Mouse (Mus musculus): ENCODE results near the gene Hemk1. TPM values are rescaled to one million over a fixed set of nuclear protein-coding genes. Genes with fewer than 3 reads are reported as not detected.

Hemk1 gene
- polyA plus RNA-seq, 1 experiment from 2014 or later, result 11.8 TPM

GRCm38 (mm10) chr9:107296041-107296440 lies 42.1 kb downstream of the Hemk1 start:
- peak overlapping the region; percentile 77 for H3K4me2 ChIP-seq (ENCODE audit: low read depth, low read length)
- peaks cover 3% of the 10 kb centered on the region; the same call in 1 of the 2 replicates for H3K36me3 ChIP-seq (ENCODE audit: control insufficient read depth, insufficient read depth, low read length)
- H3K4me1 ChIP-seq (ENCODE audit: control insufficient read depth, insufficient read depth, low read length), result peaks cover 22% of the 10 kb centered on the region; the same call in 1 of the 2 replicates
- H3K4me3 ChIP-seq (replicated peaks; ENCODE audit: low read length), result peak overlapping the region; percentile 64
- H3K9ac ChIP-seq (ENCODE audit: low read length), result peak overlapping the region; percentile 64
- under 1% methylated on average over 14 of the region's 14 CpGs for WGBS
- ATAC-seq (ENCODE audit: insufficient read depth, low FRiP score), result peak; percentile 9; the same call in 1 of the 2 replicates
- H3K9me3 ChIP-seq (replicated peaks; ENCODE audit: control insufficient read depth, low read length), result no peaks in the 10 kb centered on the region
- peak overlapping the region; percentile 86 for H3K27ac ChIP-seq (ENCODE audit: low read length)
- H3K27me3 ChIP-seq (ENCODE audit: control insufficient read depth, insufficient read depth, low read length), result no peaks in the 10 kb centered on the region

DNA sequence AAGGTAGTCTGAATTCAATTTTAAA lies 42.3 kb downstream of the Hemk1 start, which contains the start of gene Cish:
TSS of gene Cish (plus strand) at position 11 of the 25 bp plus-strand sequence.
- Histone ChIP-seq H3K4me2 (ENCODE audit: low read depth, low read length) (peak within 1 kb of the TSS; percentile 77), H3K27ac (ENCODE audit: low read length) (peak within 1 kb of the TSS; percentile 86), H3K9ac (ENCODE audit: low read length) (peak within 1 kb of the TSS; percentile 85), H3K36me3 (ENCODE audit: control insufficient read depth, insufficient read depth, low read length) (peaks cover 1% of the 10 kb centered on the region; the same call in 1 of the 2 replicates), H3K4me3 (replicated peaks; ENCODE audit: low read length) (peak within 1 kb of the TSS; percentile 64), H3K4me1 (ENCODE audit: control insufficient read depth, insufficient read depth, low read length) (peaks cover 22% of the 10 kb centered on the region; the same call in 1 of the 2 replicates), H3K9me3 (replicated peaks; ENCODE audit: control insufficient read depth, low read length) (no peaks in the 10 kb centered on the region), H3K27me3 (ENCODE audit: control insufficient read depth, insufficient read depth, low read length) (no peaks in the 10 kb centered on the region)
- ATAC-seq (ENCODE audit: insufficient read depth, low FRiP score), result no peak

GRCm38 (mm10) chr9:107295616-107296015 lies 42.5 kb downstream of the Hemk1 start:
- ATAC-seq (ENCODE audit: insufficient read depth, low FRiP score), result no peak
- Histone ChIP-seq H3K9ac (ENCODE audit: low read length) (peak overlapping the region; percentile 64), H3K4me2 (ENCODE audit: low read depth, low read length) (peak overlapping the region; percentile 77), H3K36me3 (ENCODE audit: control insufficient read depth, insufficient read depth, low read length) (no peaks in the 10 kb centered on the region), H3K9me3 (replicated peaks; ENCODE audit: control insufficient read depth, low read length) (no peaks in the 10 kb centered on the region), H3K27me3 (ENCODE audit: control insufficient read depth, insufficient read depth, low read length) (no peaks in the 10 kb centered on the region), H3K4me1 (ENCODE audit: control insufficient read depth, insufficient read depth, low read length) (peaks cover 22% of the 10 kb centered on the region; the same call in 1 of the 2 replicates), H3K27ac (ENCODE audit: low read length) (peak overlapping the region; percentile 86; the same call in 1 of the 2 replicates), H3K4me3 (replicated peaks; ENCODE audit: low read length) (peak overlapping the region; percentile 64)
- 50% methylated on average over 4 of the region's 4 CpGs for WGBS

GRCm38 (mm10) chr9:107294249-107294648 lies 43.9 kb downstream of the Hemk1 start:
- Histone ChIP-seq H3K4me2 (ENCODE audit: low read depth, low read length) (no peak overlapping the region), H3K4me1 (ENCODE audit: control insufficient read depth, insufficient read depth, low read length) (peaks cover 21% of the 10 kb centered on the region; the same call in 1 of the 2 replicates), H3K36me3 (ENCODE audit: control insufficient read depth, insufficient read depth, low read length) (no peaks in the 10 kb centered on the region), H3K27me3 (ENCODE audit: control insufficient read depth, insufficient read depth, low read length) (no peaks in the 10 kb centered on the region), H3K27ac (ENCODE audit: low read length) (no peak overlapping the region), H3K9ac (ENCODE audit: low read length) (no peak overlapping the region), H3K9me3 (replicated peaks; ENCODE audit: control insufficient read depth, low read length) (no peaks in the 10 kb centered on the region), H3K4me3 (replicated peaks; ENCODE audit: low read length) (no peak overlapping the region)
- 1% methylated on average over 6 of the region's 6 CpGs for WGBS
- ATAC-seq (ENCODE audit: insufficient read depth, low FRiP score), result no peak

DNA sequence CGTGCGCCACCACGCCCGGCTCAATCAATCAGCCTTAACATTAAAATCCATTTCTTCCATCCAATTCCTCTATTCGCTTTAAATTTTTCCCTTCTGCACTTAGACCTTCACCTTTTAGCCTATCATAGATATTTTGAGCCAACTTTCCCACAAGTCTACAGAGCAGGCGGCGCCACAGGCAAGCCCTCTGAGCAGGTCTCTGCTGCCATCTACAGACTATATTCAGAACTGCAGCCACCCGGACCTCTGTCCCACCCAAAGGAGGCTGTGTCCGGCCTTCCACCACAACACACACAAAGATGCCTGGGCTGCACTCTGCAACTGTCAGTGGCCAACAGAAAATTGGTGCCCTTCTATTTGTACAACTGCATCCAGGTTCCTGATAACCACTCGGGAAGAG lies 47.3 kb downstream of the Hemk1 start:
- Histone ChIP-seq H3K4me1 (ENCODE audit: control insufficient read depth, insufficient read depth, low read length) (peaks cover 8% of the 10 kb centered on the region; the same call in 1 of the 2 replicates), H3K4me2 (ENCODE audit: low read depth, low read length) (no peak overlapping the region), H3K9me3 (replicated peaks; ENCODE audit: control insufficient read depth, low read length) (no peaks in the 10 kb centered on the region), H3K27ac (ENCODE audit: low read length) (no peak overlapping the region), H3K36me3 (ENCODE audit: control insufficient read depth, insufficient read depth, low read length) (no peaks in the 10 kb centered on the region), H3K27me3 (ENCODE audit: control insufficient read depth, insufficient read depth, low read length) (no peaks in the 10 kb centered on the region), H3K9ac (ENCODE audit: low read length) (no peak overlapping the region), H3K4me3 (replicated peaks; ENCODE audit: low read length) (no peak overlapping the region)
- no peak for ATAC-seq (ENCODE audit: insufficient read depth, low FRiP score)
- 23% methylated on average over 10 of the region's 10 CpGs for WGBS

DNA sequence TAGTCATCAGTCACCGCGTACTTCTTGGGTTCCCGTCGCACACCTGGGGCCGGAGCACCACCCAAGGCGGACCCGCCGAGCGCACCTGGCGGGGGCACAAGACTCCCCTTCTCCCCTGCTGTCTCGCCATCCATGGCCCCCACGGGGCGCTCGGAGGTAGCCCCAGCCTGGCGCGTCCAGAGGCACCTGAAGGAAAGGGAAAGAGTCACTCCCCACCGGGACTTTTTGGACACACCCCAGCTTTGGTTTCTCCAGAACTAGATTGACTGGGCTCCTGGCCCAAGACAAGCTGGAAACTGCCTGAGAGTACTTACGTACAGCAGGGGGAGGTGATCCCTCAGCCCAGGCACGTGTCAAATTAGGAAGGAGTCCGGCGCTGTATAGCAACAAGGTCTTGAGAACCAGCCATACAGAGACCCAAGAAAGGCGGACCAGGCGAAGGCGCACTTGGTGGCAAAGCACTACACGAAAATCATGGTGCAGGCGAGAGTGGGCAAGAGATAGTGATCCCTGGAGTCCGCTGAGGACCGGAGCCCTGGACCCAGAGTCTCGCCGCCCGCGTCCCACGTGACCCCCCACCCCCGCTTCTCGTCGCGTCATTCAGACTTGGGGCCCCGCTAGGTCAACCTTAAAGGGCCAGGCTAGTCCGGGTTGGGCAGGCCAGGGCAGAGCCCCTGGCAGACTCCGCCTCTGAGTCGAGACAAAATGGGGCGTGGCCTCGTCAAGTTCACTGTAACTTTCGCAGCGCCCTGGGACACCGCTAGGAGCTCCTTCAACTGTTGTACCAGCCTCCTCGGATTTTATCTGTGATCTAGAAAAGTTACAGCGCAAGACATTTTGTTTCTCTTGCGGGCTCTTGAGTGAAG lies 48.7 kb downstream of the Hemk1 start, which contains the start of gene Mapkapk3:
TSS of gene Mapkapk3 (minus strand) at position 667 of the 866 bp plus-strand sequence.
- Histone ChIP-seq H3K4me2 (ENCODE audit: low read depth, low read length) (peak within 1 kb of the TSS; percentile 59), H3K27me3 (ENCODE audit: control insufficient read depth, insufficient read depth, low read length) (no peaks in the 10 kb centered on the region), H3K4me3 (replicated peaks; ENCODE audit: low read length) (peak within 1 kb of the TSS; percentile 47), H3K27ac (ENCODE audit: low read length) (peak within 1 kb of the TSS; percentile 96), H3K9ac (ENCODE audit: low read length) (peak within 1 kb of the TSS; percentile 76), H3K4me1 (ENCODE audit: control insufficient read depth, insufficient read depth, low read length) (peaks cover 6% of the 10 kb centered on the region; the same call in 1 of the 2 replicates), H3K9me3 (replicated peaks; ENCODE audit: control insufficient read depth, low read length) (no peaks in the 10 kb centered on the region), H3K36me3 (ENCODE audit: control insufficient read depth, insufficient read depth, low read length) (no peaks in the 10 kb centered on the region)
- peak; percentile 89 for ATAC-seq (ENCODE audit: insufficient read depth, low FRiP score)
- WGBS, result 1% methylated on average over 49 of the region's 49 CpGs

DNA sequence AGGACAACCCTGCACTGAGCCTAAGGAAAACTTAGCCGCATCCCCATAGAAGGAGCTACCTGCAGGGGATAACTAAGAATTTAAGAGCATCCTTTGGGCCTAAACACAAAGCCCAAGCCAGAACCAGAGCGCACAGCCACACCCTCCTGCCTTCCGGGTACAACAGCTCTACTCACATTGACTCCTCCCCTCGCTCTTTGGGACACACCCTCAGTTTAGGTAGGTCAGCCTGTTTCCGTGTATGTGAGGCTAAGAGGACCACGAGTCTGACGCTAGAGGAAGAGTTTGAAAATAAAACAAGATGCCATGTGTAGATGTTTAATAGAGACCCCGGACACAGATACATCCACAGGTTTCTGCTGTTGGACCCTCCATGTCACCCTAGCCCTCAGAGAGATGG lies 49.4 kb downstream of the Hemk1 start:
- no peaks in the 10 kb centered on the region for H3K27me3 ChIP-seq (ENCODE audit: control insufficient read depth, insufficient read depth, low read length)
- no peaks in the 10 kb centered on the region for H3K36me3 ChIP-seq (ENCODE audit: control insufficient read depth, insufficient read depth, low read length)
- 22% methylated on average over 8 of the region's 8 CpGs for WGBS
- no peaks in the 10 kb centered on the region for H3K9me3 ChIP-seq (replicated peaks; ENCODE audit: control insufficient read depth, low read length)
- peaks cover 6% of the 10 kb centered on the region; the same call in 1 of the 2 replicates for H3K4me1 ChIP-seq (ENCODE audit: control insufficient read depth, insufficient read depth, low read length)
- peak overlapping the region; percentile 47 for H3K4me3 ChIP-seq (replicated peaks; ENCODE audit: low read length)
- H3K9ac ChIP-seq (ENCODE audit: low read length), result peak overlapping the region; percentile 76
- peak overlapping the region; percentile 96 for H3K27ac ChIP-seq (ENCODE audit: low read length)
- peak; percentile 73 for ATAC-seq (ENCODE audit: insufficient read depth, low FRiP score)
- H3K4me2 ChIP-seq (ENCODE audit: low read depth, low read length), result peak overlapping the region; percentile 59

DNA sequence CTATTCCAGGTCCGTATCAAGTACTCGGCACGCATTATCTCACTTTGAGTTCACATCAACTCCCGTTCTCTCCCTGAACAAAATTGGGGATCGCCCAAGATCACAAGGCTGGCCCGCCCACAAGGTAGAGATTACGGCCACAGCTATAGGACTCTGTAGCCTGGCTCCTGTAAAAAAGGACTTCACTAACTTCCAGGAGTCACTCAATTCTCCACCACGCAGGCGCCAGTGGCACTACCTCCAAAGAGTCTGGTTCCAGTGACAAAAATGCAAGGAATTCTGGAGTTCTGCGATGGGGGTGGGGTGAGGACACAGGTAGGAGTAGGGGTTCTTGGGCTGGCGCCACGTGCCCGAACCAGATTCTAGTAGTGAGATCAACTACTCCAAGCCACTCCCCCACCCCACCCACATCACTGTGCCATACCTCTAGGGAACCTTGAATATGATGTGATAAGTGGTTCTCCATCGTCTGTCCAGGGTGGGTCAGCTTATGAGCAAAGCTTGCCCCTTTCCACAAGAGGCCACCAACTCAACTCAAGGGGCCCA lies 50.0 kb downstream of the Hemk1 start:
- H3K27ac ChIP-seq (ENCODE audit: low read length), result peak overlapping the region; percentile 96
- 83% methylated on average over 14 of the region's 14 CpGs for WGBS
- peak overlapping the region; percentile 59 for H3K4me2 ChIP-seq (ENCODE audit: low read depth, low read length)
- H3K4me3 ChIP-seq (replicated peaks; ENCODE audit: low read length), result peak overlapping the region; percentile 47
- no peaks in the 10 kb centered on the region for H3K27me3 ChIP-seq (ENCODE audit: control insufficient read depth, insufficient read depth, low read length)
- H3K9me3 ChIP-seq (replicated peaks; ENCODE audit: control insufficient read depth, low read length), result no peaks in the 10 kb centered on the region
- ATAC-seq (ENCODE audit: insufficient read depth, low FRiP score), result no peak
- H3K9ac ChIP-seq (ENCODE audit: low read length), result no peak overlapping the region
- peaks cover 6% of the 10 kb centered on the region; the same call in 1 of the 2 replicates for H3K4me1 ChIP-seq (ENCODE audit: control insufficient read depth, insufficient read depth, low read length)
- no peaks in the 10 kb centered on the region for H3K36me3 ChIP-seq (ENCODE audit: control insufficient read depth, insufficient read depth, low read length)

DNA sequence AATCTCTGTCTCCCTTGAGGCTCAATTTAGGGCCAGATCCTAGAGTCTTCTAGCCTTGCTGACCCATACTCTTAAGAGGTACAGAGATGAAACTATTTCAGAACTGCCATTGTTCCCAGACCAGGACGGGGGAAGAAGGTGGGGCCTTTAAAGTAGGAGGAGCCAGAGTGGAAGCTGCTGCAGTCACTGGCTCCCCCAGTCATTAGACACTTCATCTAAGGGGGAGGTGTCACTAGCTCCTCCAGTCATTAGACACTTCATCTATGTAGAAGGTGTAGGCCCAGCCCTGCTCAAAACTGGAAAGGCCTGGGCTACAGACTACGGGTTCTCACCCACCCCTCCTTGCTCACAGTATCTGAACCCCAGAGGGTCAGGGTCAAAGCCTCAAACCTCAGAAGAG lies 50.9 kb downstream of the Hemk1 start:
- Histone ChIP-seq H3K9me3 (replicated peaks; ENCODE audit: control insufficient read depth, low read length) (no peaks in the 10 kb centered on the region), H3K4me1 (ENCODE audit: control insufficient read depth, insufficient read depth, low read length) (peaks cover 6% of the 10 kb centered on the region; the same call in 1 of the 2 replicates), H3K36me3 (ENCODE audit: control insufficient read depth, insufficient read depth, low read length) (no peaks in the 10 kb centered on the region), H3K4me3 (replicated peaks; ENCODE audit: low read length) (no peak overlapping the region), H3K9ac (ENCODE audit: low read length) (0 out of 2 replicates have a peak overlapping the region, but pooled peaks have one; percentile 21), H3K4me2 (ENCODE audit: low read depth, low read length) (peak overlapping the region; percentile 59), H3K27me3 (ENCODE audit: control insufficient read depth, insufficient read depth, low read length) (no peaks in the 10 kb centered on the region), H3K27ac (ENCODE audit: low read length) (peak overlapping the region; percentile 96; the same call in 1 of the 2 replicates)
- ATAC-seq (ENCODE audit: insufficient read depth, low FRiP score), result no peak
- 57% methylated on average over 2 of the region's 2 CpGs for WGBS
